Mouse (Mus musculus) liver, embryonic 15.5 days (tissue): Measurements from ENCODE around the gene Folr2. TPM values are rescaled to one million over a fixed set of nuclear protein-coding genes. Genes with fewer than 3 reads are reported as not detected.
A peak's percentile ranks its signal among the peaks of the same experiment; 100 is the strongest.

Experiments
- ATAC-seq: fragments of 200-750 bp; cut with Nextera tagmentation; 2 replicates; pipeline ENCODE4 v1.8.0; 2017; ENCODE audit warnings: moderate number of reproducible peaks, mild to moderate bottlenecking, moderate library complexity; ENCODE audit not compliant: insufficient read depth
- H3K27ac ChIP-seq: fragments of 300-500 bp; sonication (generic); replicated peaks from 2 replicates; pipeline ENCODE4 v1.5.1; 2015; ENCODE audit warnings: mild to moderate bottlenecking, inconsistent platforms
- H3K27me3 ChIP-seq: fragments of 300-500 bp; sonication (generic); 2 replicates; pipeline ENCODE4 v1.6.1; 2015; ENCODE audit warnings: mild to moderate bottlenecking, inconsistent platforms
- H3K36me3 ChIP-seq: fragments of 300-500 bp; sonication (generic); replicated peaks from 2 replicates; pipeline ENCODE4 v1.6.1; 2015; ENCODE audit warnings: moderate library complexity, mild to moderate bottlenecking, inconsistent platforms
- H3K4me1 ChIP-seq: fragments of 300-500 bp; sonication (generic); replicated peaks from 2 replicates; pipeline ENCODE4 v1.6.1; 2015; ENCODE audit warnings: inconsistent platforms
- H3K4me2 ChIP-seq: fragments of 300-500 bp; sonication (generic); 2 replicates; pipeline ENCODE4 v1.6.1; 2015; ENCODE audit warnings: moderate library complexity, mild to moderate bottlenecking, inconsistent platforms
- H3K4me3 ChIP-seq: fragments of 300-500 bp; sonication (generic); replicated peaks from 2 replicates; pipeline ENCODE4 v1.5.1; 2015; ENCODE audit warnings: mild to moderate bottlenecking, inconsistent platforms
- H3K9ac ChIP-seq: fragments of 300-500 bp; sonication (generic); 2 replicates; pipeline ENCODE4 v1.6.1; 2015; ENCODE audit warnings: moderate library complexity, mild to moderate bottlenecking, inconsistent platforms
- H3K9me3 ChIP-seq: fragments of 300-500 bp; sonication (generic); replicated peaks from 2 replicates; pipeline ENCODE4 v1.6.1; 2016; ENCODE audit warnings: inconsistent platforms
- WGBS: fragments of 180-500 bp; shearing (Covaris S2); methylation state at CpG from one replicate; pipeline ENCODE4 v1.1.7; 2015; ENCODE audit warnings: mixed read lengths; ENCODE audit not compliant: insufficient replicate concordance; 5-methylcytosine and 5-hydroxymethylcytosine counted together
- polyA plus RNA-seq: library from polyadenylated mRNA; unstranded; fragments of >200 nt; fragmentation: Nextera tagmentation; extraction: Ambion mirVana; gene quantifications from 2 replicates; pipeline ENCODE4 v1.2.1, GENCODE M21; 2015

The Folr2 gene
- polyA plus RNA-seq, 1 experiment from 2014 or later, result 6.1 TPM

- H3K27me3 ChIP-seq, result no peaks in the 10 kb centered on the region
- no peak within 1 kb of the TSS for H3K4me3 ChIP-seq
- no peaks in the 10 kb centered on the region for H3K9me3 ChIP-seq
- no peaks in the 10 kb centered on the region for H3K36me3 ChIP-seq
- ATAC-seq, result no peak
- H3K27ac ChIP-seq, result no peak within 1 kb of the TSS
- 29% methylated on average over 3 of the region's 3 CpGs for WGBS
- H3K9ac ChIP-seq, result no peak within 1 kb of the TSS
- H3K4me2 ChIP-seq, result no peak within 1 kb of the TSS
- no peaks in the 10 kb centered on the region for H3K4me1 ChIP-seq
Measured at GRCm38 (mm10) chr7:101863415-101863814, 6.4 kb upstream of the Folr2 start, which contains the start of gene Anapc15. Gene Anapc15, plus strand, starts transcription at chr7:101863715.

GRCm38 (mm10) chr7:101862291-101862690, 5.3 kb upstream of the Folr2 start:
- H3K4me2 ChIP-seq, result no peak overlapping the region
- H3K9me3 ChIP-seq, result no peaks in the 10 kb centered on the region
- H3K27me3 ChIP-seq, result no peaks in the 10 kb centered on the region
- no peaks in the 10 kb centered on the region for H3K4me1 ChIP-seq
- H3K36me3 ChIP-seq, result no peaks in the 10 kb centered on the region
- WGBS, result 52% methylated on average over 3 of the region's 3 CpGs
- ATAC-seq, result no peak
- no peak overlapping the region for H3K9ac ChIP-seq
- no peak overlapping the region for H3K27ac ChIP-seq
- H3K4me3 ChIP-seq, result no peak overlapping the region

- Histone ChIP-seq H3K4me3 (no peak overlapping the region), H3K9me3 (no peaks in the 10 kb centered on the region), H3K4me2 (no peak overlapping the region), H3K27me3 (no peaks in the 10 kb centered on the region), H3K27ac (no peak overlapping the region), H3K36me3 (no peaks in the 10 kb centered on the region), H3K9ac (no peak overlapping the region), H3K4me1 (no peaks in the 10 kb centered on the region)
- ATAC-seq, result no peak
Measured at GRCm38 (mm10) chr7:101860978-101861377, 4.0 kb upstream of the Folr2 start.

GRCm38 (mm10) chr7:101858362-101858761, 1.4 kb upstream of the Folr2 start:
- H3K27ac ChIP-seq, result no peak overlapping the region
- no peak overlapping the region for H3K4me2 ChIP-seq
- H3K4me3 ChIP-seq, result no peak overlapping the region
- no peak overlapping the region for H3K9ac ChIP-seq
- H3K4me1 ChIP-seq, result no peaks in the 10 kb centered on the region
- no peaks in the 10 kb centered on the region for H3K27me3 ChIP-seq
- H3K36me3 ChIP-seq, result no peaks in the 10 kb centered on the region
- ATAC-seq, result no peak
- no peaks in the 10 kb centered on the region for H3K9me3 ChIP-seq
- WGBS, result 50% methylated on average over 9 of the region's 9 CpGs

GRCm38 (mm10) chr7:101853816-101854215, 3.2 kb downstream of the Folr2 start:
- H3K4me3 ChIP-seq, result no peak overlapping the region
- no peaks in the 10 kb centered on the region for H3K27me3 ChIP-seq
- no peak overlapping the region for H3K9ac ChIP-seq
- H3K4me1 ChIP-seq, result no peaks in the 10 kb centered on the region
- H3K9me3 ChIP-seq, result no peaks in the 10 kb centered on the region
- H3K27ac ChIP-seq, result no peak overlapping the region
- no peaks in the 10 kb centered on the region for H3K36me3 ChIP-seq
- no peak for ATAC-seq
- no peak overlapping the region for H3K4me2 ChIP-seq
- WGBS, result 39% methylated on average over 2 of the region's 2 CpGs

- no peak for ATAC-seq
- Histone ChIP-seq H3K4me1 (no peaks in the 10 kb centered on the region), H3K36me3 (no peaks in the 10 kb centered on the region), H3K27me3 (no peaks in the 10 kb centered on the region), H3K9me3 (no peaks in the 10 kb centered on the region), H3K4me3 (no peak overlapping the region), H3K4me2 (no peak overlapping the region), H3K9ac (no peak overlapping the region), H3K27ac (no peak overlapping the region)
- WGBS, result 65% methylated on average over 6 of the region's 6 CpGs
Measured at GRCm38 (mm10) chr7:101852846-101853245, 4.1 kb downstream of the Folr2 start.

- Histone ChIP-seq H3K27me3 (no peaks in the 10 kb centered on the region), H3K4me2 (no peak overlapping the region), H3K27ac (no peak overlapping the region), H3K9ac (no peak overlapping the region), H3K36me3 (no peaks in the 10 kb centered on the region), H3K4me3 (no peak overlapping the region), H3K4me1 (no peaks in the 10 kb centered on the region), H3K9me3 (no peaks in the 10 kb centered on the region)
- no peak for ATAC-seq
- WGBS, result 53% methylated on average over 6 of the region's 6 CpGs
Measured at GRCm38 (mm10) chr7:101851689-101852088, 5.3 kb downstream of the Folr2 start.

- H3K4me3 ChIP-seq, result no peak overlapping the region
- no peak overlapping the region for H3K9ac ChIP-seq
- no peak overlapping the region for H3K27ac ChIP-seq
- H3K36me3 ChIP-seq, result no peaks in the 10 kb centered on the region
- 83% methylated on average over 1 of the region's 1 CpGs for WGBS
- H3K4me1 ChIP-seq, result no peaks in the 10 kb centered on the region
- H3K9me3 ChIP-seq, result no peaks in the 10 kb centered on the region
- no peaks in the 10 kb centered on the region for H3K27me3 ChIP-seq
- ATAC-seq, result no peak
- H3K4me2 ChIP-seq, result no peak overlapping the region
Measured at GRCm38 (mm10) chr7:101847934-101848333, 9.1 kb downstream of the Folr2 start.

- WGBS, result 58% methylated on average over 6 of the region's 6 CpGs
- H3K9ac ChIP-seq, result no peak overlapping the region
- H3K4me1 ChIP-seq, result no peaks in the 10 kb centered on the region
- H3K4me2 ChIP-seq, result no peak overlapping the region
- no peaks in the 10 kb centered on the region for H3K36me3 ChIP-seq
- H3K4me3 ChIP-seq, result no peak overlapping the region
- H3K27ac ChIP-seq, result no peak overlapping the region
- no peak for ATAC-seq
- no peaks in the 10 kb centered on the region for H3K9me3 ChIP-seq
- H3K27me3 ChIP-seq, result peaks cover 13% of the 10 kb centered on the region
Measured at GRCm38 (mm10) chr7:101844186-101844585, 12.8 kb downstream of the Folr2 start.

GRCm38 (mm10) chr7:101837606-101838471, 19.2 kb downstream of the Folr2 start, which contains the start of gene Inppl1:
Gene Inppl1, minus strand, starts transcription at chr7:101838229.
- H3K36me3 ChIP-seq, result no peaks in the 10 kb centered on the region
- peak within 1 kb of the TSS; percentile 74 for H3K4me2 ChIP-seq
- ATAC-seq, result peak; percentile 58
- H3K4me1 ChIP-seq, result peaks cover 12% of the 10 kb centered on the region; the same call in 1 of the 2 replicates
- peak within 1 kb of the TSS; percentile 48 for H3K9ac ChIP-seq
- peak within 1 kb of the TSS; percentile 48 for H3K27ac ChIP-seq
- H3K9me3 ChIP-seq, result no peaks in the 10 kb centered on the region
- WGBS, result 2% methylated on average over 64 of the region's 64 CpGs
- H3K27me3 ChIP-seq, result peaks cover 59% of the 10 kb centered on the region
- peak within 1 kb of the TSS; percentile 60 for H3K4me3 ChIP-seq

- no peaks in the 10 kb centered on the region for H3K9me3 ChIP-seq
- H3K36me3 ChIP-seq, result no peaks in the 10 kb centered on the region
- H3K9ac ChIP-seq, result peak overlapping the region; percentile 48
- WGBS, result under 1% methylated on average over 20 of the region's 20 CpGs
- H3K27me3 ChIP-seq, result peaks cover 59% of the 10 kb centered on the region
- peak overlapping the region; percentile 60 for H3K4me3 ChIP-seq
- peak overlapping the region; percentile 48 for H3K27ac ChIP-seq
- ATAC-seq, result no peak
- peaks cover 12% of the 10 kb centered on the region; the same call in 1 of the 2 replicates for H3K4me1 ChIP-seq
- H3K4me2 ChIP-seq, result peak overlapping the region; percentile 74
Measured at GRCm38 (mm10) chr7:101837154-101837605, 19.8 kb downstream of the Folr2 start.
